Mouse (Mus musculus) layer of hippocampus, adult 9-10 months (tissue): Measurements from ENCODE around the gene Gyg.

Experiments used
- DNase-seq: peaks from one replicate; pipeline ENCODE4 v3.0.0; 2022; ENCODE audit warnings: low spot score

The Gyg gene

GRCm38 (mm10) chr3:20154531-20155367 lies at the start of gene Gyg:
Gyg (minus strand) TSS chr3:20155317.
- no peak for DNase-seq

GRCm38 (mm10) chr3:20198869-20199268 lies 43.8 kb upstream of the Gyg start:
- DNase-seq = peak; percentile 24

- no peak for DNase-seq
These were observed 42.8 kb upstream of the Gyg start for GRCm38 (mm10) chr3:20197878-20198277.

- DNase-seq = no peak
These were observed 34.0 kb upstream of the Gyg start for GRCm38 (mm10) chr3:20188976-20189675.

GRCm38 (mm10) chr3:20172394-20172793 lies 17.3 kb upstream of the Gyg start:
- DNase-seq = no peak

- DNase-seq = no peak
These were observed 12.4 kb upstream of the Gyg start for GRCm38 (mm10) chr3:20167487-20167886.

- DNase-seq = no peak
These were observed 359 bp upstream of the Gyg start for GRCm38 (mm10) chr3:20155476-20155875.

- no peak for DNase-seq
These were observed 3.5 kb downstream of the Gyg start for GRCm38 (mm10) chr3:20151651-20152050.

- no peak for DNase-seq
These were observed 4.6 kb downstream of the Gyg start for GRCm38 (mm10) chr3:20150511-20150910.

GRCm38 (mm10) chr3:20147647-20148046 lies 7.5 kb downstream of the Gyg start:
- no peak for DNase-seq

- no peak for DNase-seq
These were observed 8.2 kb downstream of the Gyg start for GRCm38 (mm10) chr3:20146884-20147395.

GRCm38 (mm10) chr3:20145696-20146113 lies 9.4 kb downstream of the Gyg start:
- no peak for DNase-seq

GRCm38 (mm10) chr3:20144401-20144800 lies 10.7 kb downstream of the Gyg start:
- no peak for DNase-seq

- no peak for DNase-seq
These were observed 11.4 kb downstream of the Gyg start for GRCm38 (mm10) chr3:20143726-20144125.

- no peak for DNase-seq
These were observed 12.5 kb downstream of the Gyg start for GRCm38 (mm10) chr3:20142576-20142975.

- no peak for DNase-seq
These were observed 13.0 kb downstream of the Gyg start for GRCm38 (mm10) chr3:20142101-20142500.

GRCm38 (mm10) chr3:20141679-20142078 lies 13.4 kb downstream of the Gyg start:
- DNase-seq = no peak

GRCm38 (mm10) chr3:20141240-20141639 lies 13.9 kb downstream of the Gyg start:
- DNase-seq = no peak

GRCm38 (mm10) chr3:20136868-20137581 lies 18.1 kb downstream of the Gyg start:
- DNase-seq = no peak

GRCm38 (mm10) chr3:20134545-20134944 lies 20.6 kb downstream of the Gyg start:
- DNase-seq = no peak

GRCm38 (mm10) chr3:20133745-20134144 lies 21.4 kb downstream of the Gyg start:
- no peak for DNase-seq

GRCm38 (mm10) chr3:20132731-20133130 lies 22.4 kb downstream of the Gyg start:
- no peak for DNase-seq

- no peak for DNase-seq
These were observed 23.8 kb downstream of the Gyg start for GRCm38 (mm10) chr3:20131350-20131720.
